Mouse (Mus musculus) erythroblast, embryonic 14.5 days (primary cell): ENCODE measurements around the gene Kcnj6.

ENCODE experiments used
- GATA1 ChIP-seq: IDR thresholded peaks from 2 replicates; pipeline ENCODE4 v1.6.1; 2012; ENCODE audit warnings: low read length, inconsistent platforms, mixed read lengths
- TAL1 ChIP-seq: IDR thresholded peaks from 3 replicates; pipeline ENCODE4 v1.6.1; 2012; ENCODE audit warnings: low read length, inconsistent platforms, mixed read lengths

- TF ChIP-seq GATA1 = no peak
- TF ChIP-seq TAL1 = no peak
Measured at GRCm38 (mm10) chr16:94932702-94933101, 64.8 kb downstream of the Kcnj6 start.
